Mouse (Mus musculus) megakaryocyte, adult 5-6 weeks (primary cell): ENCODE data around the gene Dock1. TPM values are rescaled to one million over a fixed set of nuclear protein-coding genes. Genes with fewer than 3 reads are reported as not detected.
A peak's percentile ranks its signal among the peaks of the same experiment; 100 is the strongest.

ENCODE experiments used
- ATAC-seq: 2 replicates; pipeline ENCODE4 v1.8.0; 2016; ENCODE audit warnings: mild to moderate bottlenecking, inconsistent platforms; ENCODE audit not compliant: poor library complexity, severe bottlenecking
- total RNA-seq, 2 experiments: library from RNA; stranded (forward) in 1 of 2; stranded (reverse) in 1 of 2; fragments of 153-499, 151-499 nt in 1 of 2; fragments of 221-1000, 200-1000 nt in 1 of 2; gene quantifications; 2 replicates each; pipeline versions ENCODE4 v1.2.3 to v1.2.4; 2015 to 2017

Gene Dock1
- total RNA-seq, 2 experiments from 2014 or later: 19.6 to 29.0 TPM

GRCm38 (mm10) chr7:134943701-134944100 lies 273.2 kb downstream of the Dock1 start:
- no peak for ATAC-seq

- no peak for ATAC-seq
Measured at GRCm38 (mm10) chr7:134945925-134946716, 275.7 kb downstream of the Dock1 start.

- no peak for ATAC-seq
Measured at GRCm38 (mm10) chr7:134959086-134959485, 288.6 kb downstream of the Dock1 start.

GRCm38 (mm10) chr7:134960871-134961270 lies 290.4 kb downstream of the Dock1 start:
- no peak for ATAC-seq

GRCm38 (mm10) chr7:134961608-134962007 lies 291.2 kb downstream of the Dock1 start:
- ATAC-seq: no peak

- ATAC-seq: no peak
Measured at GRCm38 (mm10) chr7:134990244-134990643, 319.8 kb downstream of the Dock1 start.

GRCm38 (mm10) chr7:134990911-134991310 lies 320.5 kb downstream of the Dock1 start:
- no peak for ATAC-seq

- no peak for ATAC-seq
Measured at GRCm38 (mm10) chr7:134994983-134995382, 324.5 kb downstream of the Dock1 start.

- ATAC-seq: no peak
Measured at GRCm38 (mm10) chr7:135002216-135002615, 331.8 kb downstream of the Dock1 start.

- ATAC-seq: no peak
Measured at GRCm38 (mm10) chr7:135002891-135003290, 332.4 kb downstream of the Dock1 start.

- no peak for ATAC-seq
Measured at GRCm38 (mm10) chr7:135005964-135006560, 335.6 kb downstream of the Dock1 start.

- ATAC-seq: no peak
Measured at GRCm38 (mm10) chr7:135008021-135008420, 337.6 kb downstream of the Dock1 start.

- ATAC-seq: no peak
Measured at GRCm38 (mm10) chr7:135010997-135011396, 340.5 kb downstream of the Dock1 start.

GRCm38 (mm10) chr7:135017531-135017930 lies 347.1 kb downstream of the Dock1 start:
- no peak for ATAC-seq

- ATAC-seq: peak; percentile 75
Measured at GRCm38 (mm10) chr7:135020762-135021161, 350.3 kb downstream of the Dock1 start.

GRCm38 (mm10) chr7:135021544-135022100 lies 351.2 kb downstream of the Dock1 start:
- no peak for ATAC-seq

GRCm38 (mm10) chr7:135024531-135024930 lies 354.1 kb downstream of the Dock1 start:
- ATAC-seq: no peak

- ATAC-seq: no peak
Measured at GRCm38 (mm10) chr7:135028716-135029115, 358.3 kb downstream of the Dock1 start.

- ATAC-seq: no peak
Measured at GRCm38 (mm10) chr7:135029136-135029535, 358.7 kb downstream of the Dock1 start.

- ATAC-seq: no peak
Measured at GRCm38 (mm10) chr7:135031466-135031865, 361.0 kb downstream of the Dock1 start.

GRCm38 (mm10) chr7:135034811-135035210 lies 364.4 kb downstream of the Dock1 start:
- ATAC-seq: no peak

- no peak for ATAC-seq
Measured at GRCm38 (mm10) chr7:135035651-135036050, 365.2 kb downstream of the Dock1 start.
